13 mouse cellular contexts compared by ENCODE assay signal in the genomic region with DNA sequence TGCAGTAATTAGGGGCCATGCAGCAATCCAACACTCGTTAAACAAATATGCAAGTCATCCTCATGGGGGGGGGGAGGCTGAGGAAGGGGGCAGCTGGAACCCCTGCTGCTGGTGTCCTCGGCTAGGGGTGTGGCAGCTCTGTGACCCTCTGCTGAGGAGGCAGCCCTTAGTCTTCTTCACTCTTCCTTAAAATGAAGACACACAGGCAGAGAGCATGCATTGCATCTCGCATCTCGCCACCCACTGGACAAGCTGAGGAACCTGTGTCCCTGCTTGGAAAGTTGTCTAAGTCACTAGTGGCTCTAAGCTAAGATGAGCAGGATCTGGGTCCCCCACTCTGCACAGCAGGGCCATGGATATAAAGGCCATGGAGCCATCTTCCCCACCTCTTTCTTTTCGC. TPM values are rescaled to one million over a fixed set of nuclear protein-coding genes. Genes with fewer than 3 reads are reported as not detected.
A peak's percentile ranks its signal among the peaks of the same experiment; 100 is the strongest.
DNase-seq lines count a peak whose midpoint lies in the region; ATAC-seq and TF ChIP-seq lines count a peak whose summit lies in the region.
"Had no signal": no experiment of that assay in that cellular context is flagged by ENCODE, and none has a peak within 500 bp of the region (broad histone marks: within the 10 kb centered on the region; RNA-seq: fewer than 3 reads in every experiment).

No protein-coding gene starts in this region.

- 6% methylated on average over 5 of the region's 5 CpGs for WGBS in hindbrain, embryonic 11.5 days
- 7% methylated on average over 5 of the region's 5 CpGs for WGBS in hindbrain, embryonic 13.5 days
- WGBS in neural tube, embryonic 15.5 days = 3% methylated on average over 5 of the region's 5 CpGs
- WGBS in forebrain, embryonic 14.5 days = 3% methylated on average over 5 of the region's 5 CpGs
- 17% methylated on average over 5 of the region's 5 CpGs for WGBS in stomach, postnatal 0 days

- no peak overlapping the region for H3K4me3 ChIP-seq in hindbrain, embryonic 11.5 days (ENCODE audit: low read depth, low read length)
- no peak overlapping the region for H3K4me3 ChIP-seq in hindbrain, embryonic 13.5 days
- H3K4me3 ChIP-seq in neural tube, embryonic 15.5 days (replicated peaks) = no peak overlapping the region
- H3K4me3 ChIP-seq in forebrain, embryonic 14.5 days (ENCODE audit: low read depth, low read length) = no peak overlapping the region
- no peak overlapping the region for H3K4me3 ChIP-seq in stomach, postnatal 0 days (ENCODE audit: low read depth, low read length)
- H3K4me3 ChIP-seq: embryonic facial prominence, embryonic 12.5 days; liver, embryonic 15.5 days had no signal

- H3K4me2 ChIP-seq in hindbrain, embryonic 11.5 days (replicated peaks; ENCODE audit: low read depth, low read length) = no peak overlapping the region
- no peak overlapping the region for H3K4me2 ChIP-seq in hindbrain, embryonic 13.5 days
- no peak overlapping the region for H3K4me2 ChIP-seq in neural tube, embryonic 15.5 days
- no peak overlapping the region for H3K4me2 ChIP-seq in forebrain, embryonic 14.5 days (ENCODE audit: low read length)
- H3K4me2 ChIP-seq in stomach, postnatal 0 days (replicated peaks; ENCODE audit: low read depth) = no peak overlapping the region
- H3K4me2 ChIP-seq: embryonic facial prominence, embryonic 12.5 days; liver, embryonic 15.5 days had no signal

- DNase-seq in hindbrain, embryonic 11.5 days (ENCODE audit: low spot score) = peak; percentile 32
- DNase-seq in neural tube, embryonic 10.5 days (ENCODE audit: extremely low spot score, low spot score) = peak; percentile 45
- DNase-seq in forebrain, embryonic 14.5 days (ENCODE audit: low spot score) = peak; percentile 20
- no peak for DNase-seq in stomach, postnatal 0 days (ENCODE audit: low spot score)
- DNase-seq in frontal cortex, postnatal 10 days (ENCODE audit: low spot score in 2 of 2) = no peak
- no peak for DNase-seq in gastrocnemius, postnatal 4 days (ENCODE audit: low spot score in 2 of 2)
- DNase-seq: gastrocnemius, postnatal 14 days had no signal

- no peak for TF ChIP-seq EP300 in stomach, postnatal 0 days (optimal IDR thresholded peaks at IDR 0.05)

- no peak overlapping the region for H3K9ac ChIP-seq in hindbrain, embryonic 11.5 days (ENCODE audit: low read depth, low read length)
- no peak overlapping the region for H3K9ac ChIP-seq in hindbrain, embryonic 13.5 days
- no peak overlapping the region for H3K9ac ChIP-seq in neural tube, embryonic 15.5 days (replicated peaks)
- no peak overlapping the region for H3K9ac ChIP-seq in forebrain, embryonic 14.5 days (ENCODE audit: low read length)
- no peak overlapping the region for H3K9ac ChIP-seq in stomach, postnatal 0 days (ENCODE audit: low read length)
- H3K9ac ChIP-seq: embryonic facial prominence, embryonic 12.5 days; liver, embryonic 15.5 days had no signal

- ATAC-seq in hindbrain, embryonic 11.5 days (ENCODE audit: low FRiP score) = no peak
- no peak for ATAC-seq in hindbrain, embryonic 13.5 days (ENCODE audit: low FRiP score)
- no peak for ATAC-seq in neural tube, embryonic 15.5 days (ENCODE audit: low FRiP score)
- no peak for ATAC-seq in forebrain, embryonic 14.5 days
- ATAC-seq in stomach, postnatal 0 days (ENCODE audit: low FRiP score, low TSS enrichment) = no peak

- peaks cover 67% of the 10 kb centered on the region for H3K27me3 ChIP-seq in hindbrain, embryonic 11.5 days (ENCODE audit: control insufficient read depth, insufficient read depth, low read length)
- H3K27me3 ChIP-seq in hindbrain, embryonic 13.5 days = peaks cover 91% of the 10 kb centered on the region
- H3K27me3 ChIP-seq in neural tube, embryonic 15.5 days (replicated peaks) = peaks cover 84% of the 10 kb centered on the region
- H3K27me3 ChIP-seq in forebrain, embryonic 14.5 days (replicated peaks; ENCODE audit: control insufficient read depth, insufficient read depth, low read length) = peaks cover 65% of the 10 kb centered on the region
- peaks cover 18% of the 10 kb centered on the region; the same call in 1 of the 2 replicates for H3K27me3 ChIP-seq in stomach, postnatal 0 days (ENCODE audit: control insufficient read depth, insufficient read depth, low read length)

- no peaks in the 10 kb centered on the region for H3K36me3 ChIP-seq in hindbrain, embryonic 11.5 days (ENCODE audit: control insufficient read depth, insufficient read depth, low read length)
- H3K36me3 ChIP-seq in hindbrain, embryonic 13.5 days = no peaks in the 10 kb centered on the region
- no peaks in the 10 kb centered on the region for H3K36me3 ChIP-seq in neural tube, embryonic 15.5 days
- no peaks in the 10 kb centered on the region for H3K36me3 ChIP-seq in forebrain, embryonic 14.5 days (ENCODE audit: control insufficient read depth, insufficient read depth, low read length)
- no peaks in the 10 kb centered on the region for H3K36me3 ChIP-seq in stomach, postnatal 0 days (ENCODE audit: control insufficient read depth, insufficient read depth, low read length)
- H3K36me3 ChIP-seq: embryonic facial prominence, embryonic 12.5 days; liver, embryonic 15.5 days had no signal

- peaks cover 12% of the 10 kb centered on the region; the same call in 1 of the 2 replicates for H3K4me1 ChIP-seq in hindbrain, embryonic 11.5 days (replicated peaks; ENCODE audit: control insufficient read depth, insufficient read depth, low read length)
- H3K4me1 ChIP-seq in hindbrain, embryonic 13.5 days (replicated peaks) = peaks cover 21% of the 10 kb centered on the region
- H3K4me1 ChIP-seq in neural tube, embryonic 15.5 days = peaks cover 17% of the 10 kb centered on the region
- H3K4me1 ChIP-seq in forebrain, embryonic 14.5 days (ENCODE audit: control insufficient read depth, insufficient read depth, low read length) = peaks cover 14% of the 10 kb centered on the region
- H3K4me1 ChIP-seq in stomach, postnatal 0 days (replicated peaks; ENCODE audit: control insufficient read depth, insufficient read depth) = peaks cover 5% of the 10 kb centered on the region; the same call in 1 of the 2 replicates

- peak; percentile 54 for TF ChIP-seq CTCF in stomach, postnatal 0 days (IDR thresholded peaks at IDR 0.05; ENCODE audit: low read depth)

- H3K27ac ChIP-seq in hindbrain, embryonic 11.5 days (ENCODE audit: low read depth, low read length) = no peak overlapping the region
- H3K27ac ChIP-seq in hindbrain, embryonic 13.5 days = no peak overlapping the region
- H3K27ac ChIP-seq in neural tube, embryonic 15.5 days (replicated peaks) = no peak overlapping the region
- no peak overlapping the region for H3K27ac ChIP-seq in forebrain, embryonic 14.5 days (ENCODE audit: low read depth, low read length)
- no peak overlapping the region for H3K27ac ChIP-seq in stomach, postnatal 0 days (replicated peaks)
- H3K27ac ChIP-seq: embryonic facial prominence, embryonic 12.5 days; liver, embryonic 15.5 days had no signal

- H3K9me3 ChIP-seq in hindbrain, embryonic 11.5 days (ENCODE audit: control insufficient read depth, low read length) = no peaks in the 10 kb centered on the region
- H3K9me3 ChIP-seq in hindbrain, embryonic 13.5 days = 0 out of 2 replicates have a peak, but pooled peaks cover 1% of the 10 kb centered on the region
- no peaks in the 10 kb centered on the region for H3K9me3 ChIP-seq in neural tube, embryonic 15.5 days (replicated peaks)
- H3K9me3 ChIP-seq in forebrain, embryonic 14.5 days (replicated peaks; ENCODE audit: control insufficient read depth, low read length) = no peaks in the 10 kb centered on the region
- H3K9me3 ChIP-seq in stomach, postnatal 0 days (ENCODE audit: control insufficient read depth, low read length) = no peaks in the 10 kb centered on the region
- H3K9me3 ChIP-seq: liver, embryonic 15.5 days had no signal

RNA-seq across cellular contexts. Expression of a gene that starts 5.7 kb away (rescaled TPM):
- polyA plus RNA-seq in hindbrain, embryonic 11.5 days (2014; fragmentation: Nextera tagmentation; extraction: Ambion mirVana) = 3.0 and 3.7 TPM in 2 replicates
- 1.7 and 2.1 TPM in 2 replicates for polyA plus RNA-seq in hindbrain, embryonic 13.5 days (2015; fragmentation: Nextera tagmentation; extraction: Ambion mirVana)
- polyA plus RNA-seq in neural tube, embryonic 15.5 days (2015; fragmentation: Nextera tagmentation; extraction: Ambion mirVana) = 1.1 and 1.4 TPM in 2 replicates
- 10.9 and 12.2 TPM in 2 replicates for polyA plus RNA-seq in forebrain, embryonic 14.5 days (2014; fragmentation: Nextera tagmentation; extraction: Ambion mirVana)
- 0.02 TPM in 1 of 2 replicates, not detected in the other for polyA plus RNA-seq in stomach, postnatal 0 days (2015; fragmentation: Nextera tagmentation; extraction: Ambion mirVana)
- total RNA-seq in gastrocnemius, postnatal 4 days (2021) = not detected
- total RNA-seq: gastrocnemius, postnatal 14 days; heart, postnatal 10 days had no signal
- polyA plus RNA-seq: kidney, embryonic 16.5 days; liver, embryonic 15.5 days had no signal

RNA-seq across cellular contexts. Expression of a gene that starts 46.4 kb away (rescaled TPM):
- polyA plus RNA-seq in hindbrain, embryonic 11.5 days (2014; fragmentation: Nextera tagmentation; extraction: Ambion mirVana) = 10.7 and 12.7 TPM in 2 replicates
- 9.0 and 9.9 TPM in 2 replicates for polyA plus RNA-seq in hindbrain, embryonic 13.5 days (2015; fragmentation: Nextera tagmentation; extraction: Ambion mirVana)
- 9.8 TPM in 2 replicates for polyA plus RNA-seq in neural tube, embryonic 15.5 days (2015; fragmentation: Nextera tagmentation; extraction: Ambion mirVana)
- polyA plus RNA-seq in forebrain, embryonic 14.5 days (2014; fragmentation: Nextera tagmentation; extraction: Ambion mirVana) = 6.2 and 7.2 TPM in 2 replicates
- 8.6 and 9.2 TPM in 2 replicates for polyA plus RNA-seq in stomach, postnatal 0 days (2015; fragmentation: Nextera tagmentation; extraction: Ambion mirVana)
- 10 to 100 TPM; 14.9 to 15.4 TPM for total RNA-seq in gastrocnemius, postnatal 4 days (2021)

RNA-seq across cellular contexts. Expression of a gene that starts 46.5 kb away (rescaled TPM):
- polyA plus RNA-seq in hindbrain, embryonic 11.5 days (2014; fragmentation: Nextera tagmentation; extraction: Ambion mirVana) = 23.0 and 23.8 TPM in 2 replicates
- 31.9 and 33.0 TPM in 2 replicates for polyA plus RNA-seq in hindbrain, embryonic 13.5 days (2015; fragmentation: Nextera tagmentation; extraction: Ambion mirVana)
- polyA plus RNA-seq in neural tube, embryonic 15.5 days (2015; fragmentation: Nextera tagmentation; extraction: Ambion mirVana) = 23.1 and 26.9 TPM in 2 replicates
- 23.4 and 25.9 TPM in 2 replicates for polyA plus RNA-seq in forebrain, embryonic 14.5 days (2014; fragmentation: Nextera tagmentation; extraction: Ambion mirVana)
- 17.3 and 19.6 TPM in 2 replicates for polyA plus RNA-seq in stomach, postnatal 0 days (2015; fragmentation: Nextera tagmentation; extraction: Ambion mirVana)
- 10 to 100 TPM; 16.3 to 16.9 TPM for total RNA-seq in gastrocnemius, postnatal 4 days (2021)

RNA-seq across cellular contexts. Expression of a gene that starts 47.3 kb away (rescaled TPM):
- 97.6 and 100 TPM in 2 replicates for polyA plus RNA-seq in hindbrain, embryonic 11.5 days (2014; fragmentation: Nextera tagmentation; extraction: Ambion mirVana)
- 91.7 and 93.5 TPM in 2 replicates for polyA plus RNA-seq in hindbrain, embryonic 13.5 days (2015; fragmentation: Nextera tagmentation; extraction: Ambion mirVana)
- polyA plus RNA-seq in neural tube, embryonic 15.5 days (2015; fragmentation: Nextera tagmentation; extraction: Ambion mirVana) = 111 and 117 TPM in 2 replicates
- polyA plus RNA-seq in forebrain, embryonic 14.5 days (2014; fragmentation: Nextera tagmentation; extraction: Ambion mirVana) = 80.9 and 92.9 TPM in 2 replicates
- polyA plus RNA-seq in stomach, postnatal 0 days (2015; fragmentation: Nextera tagmentation; extraction: Ambion mirVana) = 58.4 and 62.4 TPM in 2 replicates
- 100 to 1,000 TPM in 1 of 2 experiments, 10 to 100 TPM in 1; 95.9 to 103 TPM for total RNA-seq in gastrocnemius, postnatal 4 days (2021)

Comparison
In these comparisons a context has a peak if more than half of its experiments do, and no peak if none do; other contexts are left out.
1. DNase-seq: peak in hindbrain, embryonic 11.5 days (single experiment), neural tube, embryonic 10.5 days (single experiment) and forebrain, embryonic 14.5 days (single experiment); none in stomach, postnatal 0 days (single experiment), frontal cortex, postnatal 10 days (0 of 2) and gastrocnemius, postnatal 4 days (0 of 2).